Mouse (Mus musculus): Measurements from ENCODE around the gene Vapb.

Gene Vapb

DNA sequence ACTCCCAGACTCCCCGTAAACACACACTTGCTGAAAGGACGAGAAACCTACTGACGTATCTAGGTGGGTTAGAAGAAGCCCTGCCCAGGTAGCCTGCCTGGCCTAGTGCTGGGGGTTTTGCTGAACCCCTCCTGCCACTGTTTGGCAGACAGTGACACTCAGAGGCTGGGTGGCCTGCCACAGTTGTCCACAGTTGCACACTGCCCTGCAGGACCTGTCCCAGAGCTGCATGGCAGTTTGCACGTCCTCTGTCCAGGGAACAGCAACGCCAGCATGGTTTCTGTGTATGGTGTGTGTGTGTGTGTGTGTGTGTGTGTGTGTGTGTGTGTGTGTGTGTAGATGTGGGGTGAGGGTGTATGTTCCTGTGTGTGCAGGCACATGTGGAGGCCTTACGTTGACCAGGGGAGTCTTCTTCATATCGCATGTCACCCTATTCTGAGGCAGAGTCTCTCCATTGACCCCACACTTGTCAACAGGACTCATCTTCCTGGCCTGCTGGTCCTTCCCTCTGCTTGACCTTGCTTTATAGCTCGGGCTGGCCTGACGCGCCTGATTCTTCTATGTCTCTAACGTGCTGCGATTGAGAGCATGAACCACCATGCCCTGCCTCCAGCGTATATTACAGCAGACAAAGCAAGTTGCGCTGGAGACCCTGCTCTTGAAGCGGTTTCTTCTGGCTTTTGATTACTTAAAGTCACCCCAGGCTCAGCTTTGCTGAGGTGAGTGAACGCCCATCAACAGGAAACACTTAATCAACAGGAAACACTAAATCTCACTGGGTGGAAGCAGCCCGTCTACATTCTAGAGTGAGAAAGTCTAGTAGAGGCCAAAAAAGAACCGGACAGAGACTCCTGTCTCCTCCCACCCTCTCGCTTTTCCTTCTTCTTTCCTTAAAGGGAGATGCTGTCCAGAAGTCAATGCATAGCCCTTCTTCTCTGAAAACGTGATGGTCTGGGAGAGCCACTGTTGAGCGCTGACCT is 57.5 kb downstream of the Vapb start:
- DNase-seq = no peak

DNA sequence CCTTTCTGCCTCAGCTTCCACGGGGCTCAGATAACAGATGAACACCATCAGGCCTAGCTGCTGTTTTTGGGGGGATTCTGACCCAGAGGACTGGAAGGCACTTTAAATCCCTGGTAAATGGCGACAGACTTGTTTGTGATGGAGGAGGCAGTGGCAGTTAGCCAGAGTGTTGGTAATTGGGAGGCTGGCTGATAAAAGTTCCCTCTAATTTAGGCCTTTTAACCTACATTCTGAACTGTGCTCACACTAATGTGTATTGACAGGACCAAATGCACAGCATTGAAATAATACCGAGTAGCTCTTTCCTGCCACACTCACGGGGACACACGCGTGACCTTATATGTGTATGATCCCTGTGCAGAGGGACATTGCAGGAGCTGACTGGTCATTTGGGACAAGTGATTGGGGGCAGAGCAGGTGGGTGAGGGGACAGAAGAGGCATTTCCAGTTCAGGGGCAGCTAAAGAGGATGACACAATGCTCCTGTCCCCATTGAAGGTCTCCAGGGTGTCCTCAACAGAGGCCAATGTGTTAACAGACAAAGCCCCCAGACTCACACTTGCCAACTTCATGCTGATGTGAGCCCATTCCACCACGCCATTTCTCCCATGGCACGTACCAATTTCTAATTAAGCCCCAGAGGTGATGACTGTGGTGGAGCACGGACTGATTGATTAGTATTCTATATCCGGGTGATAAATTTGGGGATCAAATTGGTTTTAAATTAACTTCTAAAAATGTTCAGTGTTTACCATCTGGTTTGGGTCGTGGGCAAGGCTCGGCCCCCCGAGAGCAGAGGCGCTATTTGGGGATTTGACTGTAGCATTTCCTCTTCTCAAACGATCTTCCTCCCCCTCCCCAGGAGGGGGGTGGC is 58.7 kb downstream of the Vapb start:
- DNase-seq = no peak

DNA sequence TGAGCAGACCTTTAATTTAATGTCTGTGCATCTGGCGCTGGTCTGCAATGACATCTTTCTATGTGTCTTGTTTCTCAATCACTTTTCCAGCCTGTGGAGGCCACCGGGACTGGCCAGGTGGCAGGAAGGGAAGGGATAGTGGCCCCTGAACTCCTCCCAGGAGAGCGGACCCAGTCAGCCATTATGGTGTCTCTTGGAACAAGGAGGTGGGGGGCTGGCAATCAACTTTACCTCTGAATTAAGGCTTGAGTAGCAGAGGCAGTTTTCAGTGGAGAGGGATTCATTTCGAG is 59.3 kb downstream of the Vapb start:
- no peak for DNase-seq

DNA sequence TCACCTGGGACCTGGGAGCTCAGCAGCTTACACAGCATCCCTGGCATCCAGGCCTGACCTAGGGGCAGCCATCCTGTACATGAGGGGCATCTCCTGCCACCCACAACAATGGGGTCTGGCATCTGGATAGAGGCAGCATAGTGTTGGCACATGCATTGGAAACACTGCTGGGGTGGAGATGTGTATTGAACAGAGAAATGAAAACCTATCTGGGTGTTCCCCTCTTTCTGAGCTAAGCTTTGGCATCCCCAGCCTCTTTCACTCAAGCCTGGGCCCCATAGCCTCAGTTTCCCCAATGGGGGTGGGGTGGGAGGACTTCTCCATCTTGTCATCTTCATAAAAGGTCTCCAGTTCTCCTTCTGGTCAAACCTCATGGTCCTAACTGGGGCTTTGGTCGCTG is 62.2 kb downstream of the Vapb start:
- no peak for DNase-seq

DNA sequence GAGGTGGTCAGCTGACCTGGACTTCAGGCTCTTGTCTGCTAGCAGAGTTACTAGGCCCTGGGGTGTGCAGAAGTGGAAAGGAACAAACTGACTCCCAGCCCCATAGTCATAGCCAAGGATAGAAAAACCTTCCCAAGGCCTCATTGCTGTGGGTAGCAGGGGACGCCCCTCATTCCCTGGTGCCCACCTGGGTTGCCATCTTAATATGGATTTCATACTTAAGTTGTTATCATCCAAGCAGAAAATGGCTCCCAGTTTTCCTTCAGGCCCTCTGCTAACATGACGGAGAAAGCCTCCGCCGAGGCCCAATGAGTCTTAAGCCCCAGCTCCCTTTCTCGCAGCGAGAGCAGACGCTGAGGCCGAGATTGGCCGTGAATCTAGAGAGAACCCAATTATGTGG is 63.3 kb downstream of the Vapb start:
- no peak for DNase-seq

DNA sequence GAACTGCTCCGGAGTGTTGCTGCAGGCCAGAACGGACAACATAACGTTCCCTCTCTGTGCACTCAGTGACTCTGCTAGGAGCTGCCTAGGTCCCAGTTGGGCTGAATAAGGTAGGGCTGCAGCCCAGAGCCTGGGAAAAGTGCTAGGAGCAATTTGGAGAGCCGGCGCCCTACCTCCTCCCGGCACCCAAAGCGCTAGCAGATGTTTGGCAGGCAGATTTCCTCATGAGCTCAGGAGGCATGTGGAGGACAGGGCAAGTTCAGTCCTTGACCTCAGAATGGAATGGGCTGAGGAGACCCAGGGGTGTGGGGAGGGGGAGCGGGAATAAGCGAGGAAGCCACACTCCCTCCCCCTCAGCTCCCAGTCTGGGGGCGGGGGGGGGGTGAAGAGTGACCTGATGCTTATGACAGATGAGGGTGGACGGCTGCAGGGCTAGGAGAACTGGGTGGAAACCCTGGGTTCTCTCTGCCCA is 64.1 kb downstream of the Vapb start:
- DNase-seq = no peak

DNA sequence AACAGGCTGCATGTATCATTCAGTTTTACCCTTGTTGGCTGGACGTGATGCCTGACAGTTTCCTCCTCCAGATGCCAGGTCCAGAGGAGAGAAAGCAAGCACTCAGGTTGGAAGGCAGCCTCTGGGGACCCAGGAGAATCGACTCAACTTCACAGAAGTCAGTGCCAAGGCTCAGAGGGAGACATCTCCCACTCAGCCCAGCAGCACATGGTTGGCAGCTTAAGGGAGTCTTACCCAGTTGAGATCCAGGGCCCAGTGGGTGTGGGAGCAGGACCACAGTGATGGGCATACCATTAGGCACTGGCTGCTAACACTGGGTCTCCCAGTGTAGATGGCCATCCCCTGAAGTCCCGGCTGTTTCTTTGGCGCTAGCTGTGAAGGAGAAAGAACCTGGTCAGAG is 64.9 kb downstream of the Vapb start:
- no peak for DNase-seq

DNA sequence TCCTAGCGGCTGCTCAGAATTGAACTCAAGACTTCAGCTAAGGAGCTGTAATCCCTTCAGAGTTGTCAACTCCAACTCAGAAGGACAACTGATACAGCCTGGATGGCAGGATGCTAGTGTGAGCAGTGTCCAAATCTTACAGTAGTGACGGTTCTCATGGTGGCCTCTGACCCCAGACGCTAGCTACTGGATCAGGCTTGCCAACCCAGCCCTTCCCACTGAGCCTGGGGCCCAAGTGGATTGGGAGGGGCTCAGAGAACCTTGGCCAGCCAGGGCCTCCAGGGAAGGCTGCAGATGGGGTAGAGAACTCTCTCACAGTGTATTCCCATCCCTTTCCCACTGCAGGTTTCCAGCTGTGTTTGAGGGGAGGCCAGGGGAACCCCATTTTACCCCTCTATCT is 65.6 kb downstream of the Vapb start:
- DNase-seq = no peak

DNA sequence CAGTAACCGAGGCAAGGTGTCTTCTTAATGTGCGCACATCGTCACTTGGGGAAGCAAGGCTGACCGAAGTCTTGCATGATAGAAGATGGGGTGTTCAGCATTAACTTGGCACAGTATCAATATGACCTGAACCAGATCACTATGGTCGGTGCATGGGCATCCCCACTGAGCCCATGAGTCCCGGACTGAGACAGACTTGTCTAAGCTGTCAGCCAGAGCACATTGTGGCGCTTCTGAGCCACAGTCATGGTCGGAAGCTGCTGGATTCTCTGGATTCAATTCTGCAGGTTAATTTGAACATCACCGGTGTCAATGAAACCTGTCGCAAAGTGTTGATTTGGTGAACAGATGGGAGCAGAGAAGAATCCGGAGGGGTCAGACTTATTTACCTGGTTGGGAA is 66.5 kb downstream of the Vapb start:
- no peak for DNase-seq

DNA sequence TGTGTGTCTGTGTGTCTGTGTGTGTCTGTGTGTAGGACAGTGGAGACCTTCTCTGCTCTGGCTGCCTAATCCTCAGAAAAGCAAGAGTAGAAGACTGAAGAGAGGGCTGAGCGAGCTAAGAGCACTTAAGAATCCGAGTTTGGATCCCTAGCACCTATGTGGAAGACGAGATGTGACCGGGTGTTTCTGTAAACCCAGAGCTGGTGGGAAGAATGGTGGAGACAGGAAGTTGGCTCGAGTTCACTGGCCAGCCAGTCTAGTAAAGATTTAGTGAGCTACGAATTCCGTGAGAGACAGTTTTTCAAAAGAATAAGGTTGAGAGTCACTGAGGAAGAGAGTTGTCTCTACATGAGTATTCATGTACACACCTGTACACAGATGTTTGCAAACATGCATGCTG is 69.3 kb downstream of the Vapb start:
- no peak for DNase-seq

DNA sequence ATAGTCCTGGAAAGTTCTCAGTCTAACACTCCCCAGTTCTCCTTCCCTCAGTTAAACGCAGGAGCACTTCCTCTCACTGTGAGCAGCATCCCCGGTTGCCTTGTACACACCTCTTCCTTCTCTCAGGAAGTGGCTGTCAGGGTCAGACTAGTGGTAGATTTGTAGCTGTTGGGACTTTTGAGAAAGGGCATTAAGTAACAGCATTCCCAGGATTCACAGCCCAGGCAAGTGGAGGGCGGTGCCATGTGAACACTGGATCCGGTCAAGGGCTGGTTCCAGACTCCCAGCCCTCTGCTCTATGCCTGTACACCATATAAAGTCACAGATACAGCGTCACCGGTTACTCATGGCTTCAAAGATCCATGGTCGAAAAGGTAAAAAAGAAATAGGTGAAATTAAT is 71.6 kb downstream of the Vapb start:
- DNase-seq = no peak

DNA sequence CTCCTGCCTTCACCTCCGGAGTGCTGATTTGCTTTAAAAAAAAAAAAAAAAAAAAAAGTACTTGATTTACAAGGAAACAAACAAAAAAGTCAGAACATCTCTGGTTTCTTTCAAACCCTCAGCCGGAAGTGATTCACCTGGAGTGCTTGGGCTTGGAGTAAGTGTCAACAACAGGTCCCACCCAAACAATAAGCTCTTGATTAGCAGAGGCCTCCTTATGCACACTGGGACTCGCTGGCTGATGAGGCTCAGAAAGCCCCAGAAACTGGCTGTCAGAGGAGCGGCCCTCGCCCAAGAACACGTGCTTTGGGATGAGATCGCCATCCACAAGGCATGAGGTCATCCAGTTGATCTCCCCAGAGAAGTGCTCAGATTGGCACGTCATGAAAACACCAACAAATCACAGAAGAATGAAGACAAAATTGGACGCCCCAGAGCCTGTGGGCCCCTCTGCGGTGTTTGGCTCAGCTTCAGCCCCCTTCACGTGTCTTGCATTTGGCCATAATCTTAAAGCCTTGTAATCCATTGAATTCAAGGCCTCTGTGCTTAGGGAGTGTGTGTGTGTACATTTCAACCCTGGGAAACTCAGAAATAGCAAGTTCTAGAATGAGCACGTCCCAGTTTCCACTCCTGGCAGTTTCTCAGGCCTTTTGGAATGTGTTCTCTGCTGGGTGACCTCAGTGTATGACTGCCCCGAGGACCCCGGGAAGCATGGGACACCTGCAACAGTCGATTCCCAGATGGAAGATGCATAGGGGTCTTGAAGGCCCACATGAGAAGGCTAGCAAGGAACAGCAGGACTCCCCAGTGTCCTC is 72.9 kb downstream of the Vapb start:
- no peak for DNase-seq

DNA sequence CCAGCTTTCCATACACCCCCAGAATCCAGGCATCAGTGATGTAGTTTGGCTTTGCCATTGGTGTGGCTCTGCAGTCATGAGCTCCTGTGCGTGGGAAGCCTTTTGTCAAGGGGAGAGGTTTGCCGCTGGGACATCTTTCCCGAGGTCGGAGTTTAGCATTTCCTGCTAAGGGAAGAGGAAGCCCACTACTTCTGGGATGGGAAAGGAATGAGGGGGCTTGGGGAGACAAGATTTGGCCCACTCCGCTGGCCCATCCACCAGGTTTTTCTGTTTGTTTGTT is 73.5 kb downstream of the Vapb start:
- DNase-seq = no peak

DNA sequence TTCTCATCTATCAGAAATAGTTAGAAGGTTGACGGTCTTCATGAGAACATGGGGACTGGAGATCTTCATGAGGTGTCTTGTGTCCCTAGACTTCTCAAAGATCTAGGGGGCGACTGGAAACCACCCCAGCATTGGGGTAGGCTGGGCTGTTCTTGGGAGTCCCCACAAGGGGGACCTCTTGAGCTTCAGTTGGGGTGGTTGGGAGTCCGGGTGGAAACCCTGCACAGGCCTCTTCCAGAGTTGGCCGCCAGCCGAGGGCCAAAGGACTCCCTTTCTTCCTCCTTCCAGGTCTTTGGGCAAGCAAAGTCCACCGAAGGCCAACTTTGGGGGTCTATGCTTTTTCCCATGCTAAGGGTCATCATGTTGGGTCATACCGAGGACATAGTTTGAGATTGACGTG is 74.5 kb downstream of the Vapb start:
- DNase-seq = no peak

DNA sequence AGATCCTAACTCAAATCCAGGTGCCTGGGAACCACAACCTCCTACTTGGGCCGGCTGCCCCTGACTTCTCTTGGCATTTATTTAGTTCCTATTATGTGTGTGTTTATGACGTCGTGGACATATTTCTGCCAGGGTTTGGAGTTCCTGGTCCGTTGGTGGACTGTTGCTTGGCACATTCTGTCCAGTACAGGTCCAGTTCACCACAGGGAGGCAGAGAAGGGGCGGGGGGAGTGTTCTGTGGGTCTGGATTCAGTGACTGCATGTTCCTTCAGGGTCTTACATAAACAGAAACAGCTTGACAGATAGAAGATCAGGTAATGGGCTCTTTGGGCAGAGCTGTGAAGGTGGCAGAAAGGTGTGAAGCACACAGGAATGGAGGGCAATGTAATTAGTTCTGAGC is 75.8 kb downstream of the Vapb start:
- no peak for DNase-seq

DNA sequence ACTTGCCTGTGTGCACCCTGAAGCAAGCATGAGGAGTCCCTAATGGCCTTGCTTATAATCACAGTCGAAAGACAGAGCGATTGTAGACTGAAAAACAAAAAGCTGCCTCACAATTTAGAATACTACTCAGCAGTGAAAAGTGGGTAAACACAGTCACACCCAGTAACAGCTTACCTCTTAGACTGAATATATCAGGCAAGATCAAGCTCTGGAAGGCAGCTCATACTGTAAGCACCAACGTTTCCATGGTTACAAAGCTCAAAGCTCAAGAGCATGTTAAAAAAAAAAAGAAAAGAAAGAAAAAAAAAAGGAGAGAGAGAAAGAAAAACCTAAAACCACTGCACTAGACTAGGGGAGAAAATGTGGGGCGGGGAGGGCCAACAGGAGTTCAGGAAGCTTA is 89.0 kb downstream of the Vapb start:
- DNase-seq = no peak

DNA sequence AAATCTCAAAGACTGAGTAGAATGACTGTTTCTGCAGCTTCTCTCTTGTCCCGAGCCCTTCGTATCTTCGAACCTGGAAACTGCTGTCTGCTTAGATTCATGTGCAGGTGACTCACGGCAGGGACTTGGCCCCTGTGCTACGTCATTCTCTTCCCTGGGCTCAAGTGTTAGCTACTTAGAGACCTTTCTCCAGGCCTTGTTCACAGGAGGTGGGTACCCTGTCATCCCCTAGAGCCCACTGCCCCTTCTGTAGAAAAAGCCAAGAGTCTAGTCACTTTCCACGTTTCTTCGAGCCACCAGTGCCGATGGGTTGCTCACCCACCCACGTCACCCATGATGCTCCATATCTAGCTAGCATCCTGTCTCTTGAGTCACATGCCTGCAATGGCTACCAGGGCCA is 89.9 kb downstream of the Vapb start:
- DNase-seq = no peak

DNA sequence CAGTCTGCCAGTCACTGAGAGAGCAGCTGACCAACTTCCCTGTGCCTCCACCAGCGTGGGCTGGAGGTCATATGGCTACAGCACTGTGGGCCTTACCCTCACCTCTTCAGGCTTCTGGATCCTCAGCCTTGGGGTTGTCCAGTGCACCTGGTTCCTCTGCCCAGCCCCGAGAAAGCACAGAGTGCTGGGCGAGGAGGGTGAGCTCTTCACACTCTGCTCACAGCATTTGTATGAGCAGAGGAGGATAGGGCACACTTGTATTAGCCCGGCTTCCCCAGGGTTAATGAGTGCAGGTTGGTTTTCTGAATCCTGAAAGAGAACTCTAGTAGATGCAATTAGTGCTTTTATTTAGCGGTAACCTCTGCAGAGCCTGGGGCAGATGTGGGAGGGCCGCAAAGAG is 90.8 kb downstream of the Vapb start:
- no peak for DNase-seq

DNA sequence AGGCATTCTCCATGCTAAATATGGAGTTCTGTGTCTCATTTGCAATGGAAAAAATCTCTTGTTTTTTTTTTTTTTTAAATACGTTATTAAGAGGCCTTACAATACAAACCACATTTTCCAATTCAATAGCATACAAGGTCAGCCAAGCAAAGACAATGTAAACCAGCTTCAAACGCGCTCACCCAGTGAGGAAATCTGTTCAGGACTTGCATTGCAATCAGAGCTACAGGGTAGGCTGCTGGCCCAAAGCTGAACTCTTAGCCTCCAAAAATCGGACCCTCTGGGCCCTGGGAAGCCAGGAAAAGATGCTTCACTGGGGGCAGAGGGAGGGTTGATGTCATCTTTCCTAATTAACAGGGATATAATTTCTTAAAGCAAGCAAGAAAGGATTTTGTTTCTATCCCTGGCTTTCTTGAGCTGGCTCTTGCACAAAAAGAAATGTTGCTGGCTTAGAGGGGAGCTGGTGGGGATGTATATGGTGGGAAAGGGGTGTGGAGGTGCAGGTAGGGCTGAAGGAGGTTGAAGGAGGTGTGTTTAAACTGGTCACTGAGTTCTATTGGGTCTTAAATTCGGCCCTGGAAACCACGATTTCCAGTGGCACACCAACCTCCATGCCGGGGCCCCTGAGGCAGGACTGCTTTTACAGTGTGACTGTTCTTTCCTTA is 95.6 kb downstream of the Vapb start:
- no peak for DNase-seq
